Mouse (Mus musculus) megakaryocyte-erythroid progenitor cell, adult 5-6 weeks (primary cell): ENCODE measurements around the gene Pak2. TPM values are rescaled to one million over a fixed set of nuclear protein-coding genes. Genes with fewer than 3 reads are reported as not detected.

ENCODE experiments used
- ATAC-seq: replicated peaks from 2 replicates; pipeline ENCODE4 v1.8.0; 2016; ENCODE audit warnings: mild to moderate bottlenecking, inconsistent platforms; ENCODE audit not compliant: severe bottlenecking, poor library complexity, low FRiP score, low TSS enrichment
- total RNA-seq, 2 experiments: library from RNA; stranded (forward) in 1 of 2; stranded (reverse) in 1 of 2; fragments of 200-1000, 215-1000 nt in 1 of 2; fragments of >200 nt in 1 of 2; fragmentation: Nextera tagmentation in 1 of 2; gene quantifications; 2 replicates each; pipeline ENCODE4 v1.2.3; 2014 to 2017

Pak2 gene
- total RNA-seq, 2 experiments from 2014 or later = 29.9 to 39.2 TPM

DNA sequence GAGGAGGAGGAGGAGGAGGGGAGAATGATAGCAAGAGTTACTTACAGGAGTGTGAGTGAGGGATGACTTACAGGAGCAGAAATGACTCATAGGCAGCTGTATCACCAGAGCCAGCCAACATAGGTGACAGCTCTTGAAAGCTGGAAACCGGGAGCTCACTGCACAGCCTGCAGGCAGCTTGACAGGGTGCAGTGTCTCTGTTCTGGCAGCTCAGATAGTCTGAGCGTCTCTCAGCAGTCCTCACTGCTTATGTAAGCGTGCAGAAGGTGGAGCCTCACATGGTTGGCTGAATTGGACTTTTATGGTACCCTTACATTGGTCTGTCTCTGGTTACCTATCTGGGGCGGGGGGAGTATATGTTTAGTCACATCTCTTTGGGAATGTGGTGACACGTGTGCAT lies 69.2 kb downstream of the Pak2 start:
- peak; percentile 66 for ATAC-seq

- no peak for ATAC-seq
Measured at GRCm38 (mm10) chr16:32008529-32009293, 70.4 kb downstream of the Pak2 start.

- ATAC-seq = no peak
Measured at GRCm38 (mm10) chr16:32004731-32005130, 74.4 kb downstream of the Pak2 start.

- peak; percentile 99 for ATAC-seq
Measured at GRCm38 (mm10) chr16:32002509-32003477, 76.3 kb downstream of the Pak2 start, which contains the start of gene Senp5. Gene Senp5, minus strand, starts transcription at chr16:32003287.

DNA sequence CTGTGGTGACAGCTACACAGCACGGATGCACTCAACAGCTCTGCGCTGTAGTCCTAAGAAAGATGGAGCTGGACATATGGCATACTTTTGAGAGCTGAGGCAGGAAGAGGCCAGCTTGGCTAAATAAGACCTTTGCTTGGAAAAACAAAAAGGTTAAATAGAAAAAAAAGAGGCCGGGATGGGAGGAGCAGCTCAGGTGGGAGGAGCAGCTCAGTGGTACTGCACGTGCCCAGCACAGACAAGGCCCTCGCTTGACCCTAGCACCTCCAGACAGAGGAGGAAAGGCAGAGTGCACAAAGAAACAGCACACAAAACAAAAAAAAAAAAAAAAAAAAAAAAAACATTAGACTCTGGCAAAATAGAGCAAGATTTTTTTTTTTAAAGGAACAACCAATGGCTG lies 82.8 kb downstream of the Pak2 start:
- ATAC-seq = no peak

DNA sequence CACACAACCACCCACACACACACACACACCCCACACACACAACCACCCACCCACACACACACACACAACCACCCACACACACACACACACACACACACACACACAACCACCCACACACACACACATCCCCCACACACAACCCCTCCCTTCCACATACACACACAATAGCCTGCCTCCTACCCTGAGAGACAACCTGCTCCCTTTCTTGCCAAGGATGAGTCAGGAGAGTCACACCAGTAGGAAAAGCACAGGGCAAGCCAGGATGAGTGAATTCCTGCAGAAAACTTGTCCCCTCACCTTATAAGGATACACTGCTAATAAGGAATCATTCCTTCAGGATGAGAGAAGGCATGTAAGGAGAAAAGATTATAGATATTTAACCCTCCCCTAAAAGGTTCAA lies 85.2 kb downstream of the Pak2 start:
- no peak for ATAC-seq

DNA sequence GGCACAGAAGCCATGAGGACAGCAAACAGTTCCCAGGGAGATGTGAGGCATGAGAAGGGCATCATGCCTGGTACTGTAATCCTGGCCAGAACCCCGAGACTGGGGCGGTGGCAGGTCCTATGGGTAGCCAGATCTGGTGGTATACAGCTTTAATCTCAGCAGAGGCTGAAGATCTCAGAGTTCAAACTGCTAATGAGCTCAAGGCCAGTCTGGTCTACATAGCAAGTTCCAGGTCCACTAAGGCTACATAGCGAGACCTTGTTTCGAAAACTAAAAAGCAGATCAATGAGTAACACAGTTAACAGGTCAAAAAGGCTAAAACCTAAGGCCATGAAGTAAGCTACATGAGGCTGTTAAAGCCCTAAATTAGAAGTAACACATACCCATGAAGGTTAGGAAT lies 85.9 kb downstream of the Pak2 start:
- no peak for ATAC-seq

GRCm38 (mm10) chr16:31992039-31992438 lies 87.1 kb downstream of the Pak2 start:
- ATAC-seq = no peak

DNA sequence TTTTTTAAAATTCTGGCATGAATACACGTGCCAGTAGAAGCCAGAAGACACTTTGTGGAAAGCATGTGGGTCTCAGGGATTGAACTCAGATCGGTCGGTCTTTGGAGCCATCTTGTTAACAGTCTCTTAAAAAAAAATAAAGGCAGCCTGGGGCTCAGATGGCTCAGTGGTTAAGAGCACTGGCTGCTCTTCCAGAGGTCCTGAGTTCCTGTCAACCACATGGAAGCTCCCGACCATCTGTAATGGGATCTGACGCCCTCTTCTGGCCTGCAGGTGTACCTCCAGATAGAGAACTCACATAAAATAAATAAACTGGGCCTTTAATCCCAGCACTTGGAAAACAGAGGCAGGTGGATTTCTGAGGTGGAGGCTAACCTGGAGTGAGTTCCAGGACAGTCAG lies 98.2 kb downstream of the Pak2 start:
- no peak for ATAC-seq

DNA sequence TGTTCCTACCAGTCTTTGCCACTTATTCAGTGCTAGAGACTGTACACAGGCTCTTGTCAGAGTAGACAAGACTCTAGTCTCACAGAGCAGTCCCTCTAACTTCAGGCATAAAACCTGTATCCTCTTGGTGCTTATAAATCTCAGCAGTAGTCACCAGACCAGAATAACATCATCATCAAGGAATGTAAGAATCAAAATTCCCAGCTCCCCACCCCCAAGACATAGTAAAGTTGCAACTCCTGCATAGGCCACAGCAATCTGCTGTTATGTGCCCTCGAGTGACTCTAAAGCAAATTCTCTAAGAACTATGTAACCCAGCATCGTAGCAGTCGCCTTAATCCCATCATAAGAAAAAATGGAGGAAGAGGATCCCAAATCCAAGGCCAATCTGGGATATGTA lies 99.6 kb downstream of the Pak2 start:
- no peak for ATAC-seq

GRCm38 (mm10) chr16:31975258-31975657 lies 103.9 kb downstream of the Pak2 start:
- no peak for ATAC-seq

Other genes starting within 250 kb of the Pak2 start
- gene Meltf, start 200.5 kb downstream of the Pak2 start, total RNA-seq (2014; fragmentation: Nextera tagmentation) = not detected in 2 replicates
- gene Meltf, start 200.5 kb downstream of the Pak2 start, total RNA-seq (2017) = not detected in 2 replicates
- gene Pigz, start 145.5 kb downstream of the Pak2 start, total RNA-seq (2014; fragmentation: Nextera tagmentation) = not detected in 2 replicates
- not detected in 2 replicates for gene Pigz, start 145.5 kb downstream of the Pak2 start, total RNA-seq (2017)
- gene 0610012G03Rik, start 130.8 kb downstream of the Pak2 start, total RNA-seq (2014; fragmentation: Nextera tagmentation) = 35.2 and 39.0 TPM in 2 replicates
- gene 0610012G03Rik, start 130.8 kb downstream of the Pak2 start, total RNA-seq (2017) = 8.3 and 14.3 TPM in 2 replicates
- gene Ncbp2, start 130.8 kb downstream of the Pak2 start, total RNA-seq (2014; fragmentation: Nextera tagmentation) = 47.7 and 57.6 TPM in 2 replicates
- 56.6 and 59.0 TPM in 2 replicates for gene Ncbp2, start 130.8 kb downstream of the Pak2 start, total RNA-seq (2017)
- gene Senp5, start 76.1 kb downstream of the Pak2 start, total RNA-seq (2014; fragmentation: Nextera tagmentation) = 17.0 and 17.2 TPM in 2 replicates
- 14.8 and 17.6 TPM in 2 replicates for gene Senp5, start 76.1 kb downstream of the Pak2 start, total RNA-seq (2017)
- 31.9 and 53.7 TPM in 2 replicates for gene Pigx, start 20.4 kb upstream of the Pak2 start, total RNA-seq (2014; fragmentation: Nextera tagmentation)
- 24.8 and 43.2 TPM in 2 replicates for gene Pigx, start 20.4 kb upstream of the Pak2 start, total RNA-seq (2017)
- gene Cep19, start 20.5 kb upstream of the Pak2 start, total RNA-seq (2014; fragmentation: Nextera tagmentation) = 8.0 and 11.6 TPM in 2 replicates
- gene Cep19, start 20.5 kb upstream of the Pak2 start, total RNA-seq (2017) = 11.7 and 19.5 TPM in 2 replicates
- 40.4 and 53.3 TPM in 2 replicates for gene Nrros, start 86.3 kb upstream of the Pak2 start, total RNA-seq (2014; fragmentation: Nextera tagmentation)
- gene Nrros, start 86.3 kb upstream of the Pak2 start, total RNA-seq (2017) = 33.4 and 40.3 TPM in 2 replicates
- 0.81 TPM in 1 of 2 replicates, not detected in the other for gene Bex6, start 100.5 kb upstream of the Pak2 start, total RNA-seq (2014; fragmentation: Nextera tagmentation)
- 3.6 TPM in 1 of 2 replicates, not detected in the other for gene Bex6, start 100.5 kb upstream of the Pak2 start, total RNA-seq (2017)
- gene Fbxo45, start 167.8 kb upstream of the Pak2 start, total RNA-seq (2014; fragmentation: Nextera tagmentation) = 17.3 and 20.0 TPM in 2 replicates
- 19.4 and 26.9 TPM in 2 replicates for gene Fbxo45, start 167.8 kb upstream of the Pak2 start, total RNA-seq (2017)
- gene Wdr53, start 167.9 kb upstream of the Pak2 start, total RNA-seq (2014; fragmentation: Nextera tagmentation) = 11.8 and 17.1 TPM in 2 replicates
- gene Wdr53, start 167.9 kb upstream of the Pak2 start, total RNA-seq (2017) = 15.9 and 21.6 TPM in 2 replicates
- gene Smco1, start 192.1 kb upstream of the Pak2 start, total RNA-seq (2014; fragmentation: Nextera tagmentation) = not detected in 2 replicates
- not detected in 2 replicates for gene Smco1, start 192.1 kb upstream of the Pak2 start, total RNA-seq (2017)
- gene Rnf168, start 198.1 kb upstream of the Pak2 start, total RNA-seq (2014; fragmentation: Nextera tagmentation) = 23.4 and 23.8 TPM in 2 replicates
- 44.0 and 60.6 TPM in 2 replicates for gene Rnf168, start 198.1 kb upstream of the Pak2 start, total RNA-seq (2017)